Mouse (Mus musculus) fat pad, adult 2 months (tissue): ENCODE measurements around the gene Klk1b27.
"Not testable (repeated sequence)": the region's sequence is repeated elsewhere in the genome, so short reads cannot be mapped to it uniquely, and the experiment has no call there.

Source experiments
- DNase-seq: peaks from one replicate; pipeline ENCODE4 v3.0.0-alpha.2; 2011; ENCODE audit warnings: low read depth, low spot score; ENCODE audit errors: extremely low read depth

Klk1b27 gene

GRCm38 (mm10) chr7:44051990-44052389, at the start of gene Klk1b27:
Klk1b27 (plus strand) TSS chr7:44052290.
- DNase-seq: not testable (repeated sequence)

- DNase-seq: no peak
Measured at GRCm38 (mm10) chr7:44004847-44005246, 47.2 kb upstream of the Klk1b27 start.

DNA sequence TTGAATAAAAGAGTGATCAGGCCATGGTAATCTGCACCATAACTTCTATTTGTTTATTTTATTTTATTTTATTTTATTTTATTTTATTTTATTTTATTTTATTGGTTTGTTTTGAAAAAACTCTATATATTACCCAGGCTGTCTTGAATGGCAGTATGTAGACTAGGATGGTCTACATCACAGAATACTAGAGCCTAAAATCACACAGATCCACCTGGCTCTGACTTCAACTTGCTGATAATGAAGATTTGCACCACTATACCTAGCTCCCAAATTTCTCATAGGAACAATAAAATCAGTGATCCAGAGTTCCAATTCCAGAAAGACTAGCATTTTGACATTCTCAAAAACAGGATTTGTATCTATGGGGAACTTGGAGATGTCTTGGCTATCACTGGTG, 40.2 kb upstream of the Klk1b27 start, which contains the start of gene Klk1b26:
TSS of gene Klk1b26 (plus strand) at position 301 of the 400 bp plus-strand sequence.
- not testable (repeated sequence) for DNase-seq

DNA sequence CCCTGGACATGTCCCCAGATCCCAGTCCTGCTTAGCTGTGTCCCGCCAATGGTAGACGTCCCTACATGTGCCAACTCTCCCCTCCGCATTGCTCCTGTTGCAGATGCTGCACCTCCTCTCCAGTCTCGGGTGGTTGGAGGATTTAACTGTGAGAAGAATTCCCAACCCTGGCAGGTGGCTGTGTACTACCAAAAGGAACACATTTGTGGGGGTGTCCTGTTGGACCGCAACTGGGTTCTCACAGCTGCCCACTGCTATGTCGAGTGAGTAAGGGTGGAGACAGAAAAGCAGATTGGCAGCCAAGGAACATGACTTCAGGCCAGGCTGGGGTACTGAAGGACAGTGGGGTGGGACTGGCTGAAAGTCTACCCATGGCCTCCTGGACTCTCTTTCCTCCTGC, 37.4 kb upstream of the Klk1b27 start:
- not testable (repeated sequence) for DNase-seq

DNA sequence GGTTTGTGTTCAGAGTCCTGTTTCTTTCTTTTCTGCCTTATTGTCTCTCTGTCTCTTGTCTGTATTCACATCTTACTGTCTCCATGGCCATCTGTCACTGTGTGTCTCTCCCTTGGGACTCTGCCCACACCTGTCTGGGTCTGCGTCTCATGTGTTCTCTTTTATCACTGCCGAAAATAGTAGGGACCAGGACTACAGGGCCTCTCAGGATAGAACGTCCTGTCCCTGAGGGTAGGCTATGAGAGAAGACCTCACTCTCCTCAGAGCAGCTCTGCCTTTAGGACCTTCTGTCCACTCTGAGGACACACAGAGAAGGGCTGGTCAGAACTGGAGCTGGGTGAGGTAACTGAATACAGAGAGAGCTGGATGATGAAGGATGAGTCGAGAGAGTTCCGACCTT, 37.0 kb upstream of the Klk1b27 start:
- no peak for DNase-seq

DNA sequence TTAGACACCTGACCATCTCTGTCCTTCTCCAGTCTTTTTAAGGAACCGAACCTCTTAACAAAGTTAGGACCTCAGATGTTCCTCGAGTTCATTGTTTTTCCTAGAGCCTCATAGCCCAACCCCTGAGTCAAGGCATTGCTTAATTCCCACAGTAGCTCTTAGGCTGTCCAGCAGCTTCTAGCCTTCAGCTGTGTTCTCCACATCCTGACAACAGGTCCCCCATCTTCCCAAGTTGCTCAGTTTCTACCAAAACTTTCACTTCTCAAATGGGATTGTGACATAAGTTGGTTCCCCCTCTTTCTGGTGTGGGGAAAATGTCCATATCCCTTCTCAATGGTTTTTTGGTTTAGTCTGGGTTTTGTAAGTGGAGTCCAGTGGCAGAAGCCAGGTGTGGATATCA, 20.0 kb downstream of the Klk1b27 start:
- no peak for DNase-seq

- DNase-seq: no peak
Measured at GRCm38 (mm10) chr7:44077703-44078102, 25.6 kb downstream of the Klk1b27 start.

DNA sequence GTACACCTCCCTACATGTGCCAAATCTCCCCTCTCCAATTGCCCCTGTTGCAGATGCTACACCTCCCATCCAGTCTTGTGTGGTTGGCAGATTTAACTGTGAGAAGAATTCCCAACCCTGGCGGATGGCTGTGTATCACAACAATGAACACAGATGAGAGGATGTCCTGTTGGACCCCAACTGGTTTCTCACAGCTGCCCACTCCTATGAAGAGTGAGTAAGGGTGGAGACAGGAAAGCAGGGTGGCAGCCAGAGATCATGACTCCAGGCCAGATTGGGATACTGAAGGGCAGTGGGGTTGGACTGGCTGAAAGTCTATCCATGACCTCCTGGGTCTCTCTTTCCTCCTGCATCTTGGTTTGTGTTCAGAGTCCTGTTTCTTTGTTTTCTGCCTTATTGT, 44.0 kb downstream of the Klk1b27 start:
- DNase-seq: no peak

DNA sequence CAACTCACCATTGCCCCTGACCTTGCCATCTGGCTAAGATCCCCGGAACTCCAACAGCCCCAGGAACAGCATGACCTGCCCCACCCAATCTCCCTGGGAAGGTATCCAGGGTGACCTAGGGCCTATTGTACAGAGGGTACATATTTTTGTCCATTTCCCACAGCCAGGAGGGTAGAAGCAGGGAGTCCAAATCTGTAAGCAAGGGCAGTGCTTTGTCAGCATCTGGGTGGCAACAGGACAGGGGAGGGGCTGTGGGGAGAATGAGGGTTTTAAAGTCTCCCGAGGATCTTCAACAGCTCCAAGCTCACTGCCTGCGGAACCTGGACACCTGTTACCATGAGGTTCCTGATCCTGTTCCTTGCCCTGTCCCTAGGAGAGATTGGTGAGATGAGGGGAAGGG, 49.9 kb downstream of the Klk1b27 start, which contains the start of gene Klk1b21:
TSS of gene Klk1b21 (plus strand) at position 301 of the 400 bp plus-strand sequence.
- DNase-seq: not testable (repeated sequence)
